Mouse (Mus musculus): Measurements from ENCODE around the gene Ccnt2. TPM values are rescaled to one million over a fixed set of nuclear protein-coding genes. Genes with fewer than 3 reads are reported as not detected.

Ccnt2 gene
- total RNA-seq (2023), result 100 to 1,000 TPM; 108 to 109 TPM

GRCm38 (mm10) chr1:127773803-127774500, at the start of gene Ccnt2:
Gene Ccnt2, plus strand, starts transcription at chr1:127774164.

DNA sequence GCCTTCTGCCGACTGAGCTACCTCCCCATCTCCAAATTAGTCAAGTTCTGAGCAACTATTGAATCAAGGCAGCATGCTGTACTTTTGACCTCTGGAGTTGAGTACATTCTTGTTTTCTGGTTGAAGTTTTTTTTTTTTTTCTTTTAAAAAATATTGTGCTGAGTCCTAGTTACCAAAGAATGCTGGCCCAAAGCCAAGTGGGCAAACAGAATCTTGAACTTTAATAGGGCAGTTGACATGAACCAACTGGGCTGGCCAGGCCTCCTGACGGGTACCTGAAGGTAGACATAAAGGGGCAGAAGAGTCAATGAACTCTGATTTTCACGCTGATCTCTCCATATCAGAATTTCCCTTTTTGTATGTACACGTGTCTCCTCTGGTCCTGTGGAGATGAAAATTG, 44.9 kb upstream of the Ccnt2 start, which contains the start of gene Acmsd:
TSS of gene Acmsd (plus strand) at position 318 of the 400 bp plus-strand sequence.

GRCm38 (mm10) chr1:127854486-127855222, 80.7 kb downstream of the Ccnt2 start, which contains the start of gene Map3k19:
Gene Map3k19, minus strand, starts transcription at chr1:127855031.

Other genes with a start within 250 kb of the Ccnt2 start
- gene Tmem163, start 94.6 kb upstream of the Ccnt2 start, total RNA-seq (2023), result 10 to 100 TPM; 33.2 to 37.3 TPM
- gene Acmsd, start 44.8 kb upstream of the Ccnt2 start, total RNA-seq (2023), result not detected
- gene Map3k19, start 80.9 kb downstream of the Ccnt2 start, total RNA-seq (2023), result 1 to 10 TPM; 9.1 to 9.2 TPM
- gene Rab3gap1, start 94.6 kb downstream of the Ccnt2 start, total RNA-seq (2023), result 10 to 100 TPM; 66.7 to 68.4 TPM